Mouse (Mus musculus): Measurements from ENCODE around the gene Mamdc2.
"Not testable (repeated sequence)": the region's sequence is repeated elsewhere in the genome, so short reads cannot be mapped to it uniquely, and the experiment has no call there.

Gene Mamdc2

DNA sequence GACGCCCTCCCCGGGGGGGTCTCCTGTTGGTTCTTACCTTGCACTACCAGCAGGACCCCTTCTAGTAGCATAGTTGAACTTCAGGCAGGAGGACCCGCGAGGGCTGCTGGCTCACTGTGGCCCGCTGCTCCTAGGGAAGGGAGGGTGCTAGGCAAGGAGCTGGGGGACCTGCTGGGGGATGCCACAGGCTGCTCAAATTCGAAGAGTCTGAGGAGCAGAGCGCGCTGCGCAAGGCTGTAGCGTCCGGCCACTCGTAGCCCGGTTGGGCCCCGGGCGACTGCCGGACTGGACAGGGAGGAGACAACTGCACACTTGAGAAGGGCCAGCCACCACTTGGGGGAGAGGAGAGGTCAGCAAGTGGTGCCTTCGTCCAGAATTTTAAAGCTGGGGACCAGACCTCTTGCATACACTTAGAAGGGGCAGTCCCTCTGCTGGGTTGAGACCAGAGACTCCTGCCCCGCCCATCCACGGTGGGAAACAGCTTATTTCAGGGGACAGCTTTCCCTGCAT lies at the start of gene Mamdc2:
Gene Mamdc2 (minus strand): TSS at position 455 of the 510 bp plus-strand sequence.
- peak; percentile 6 for DNase-seq (ENCODE audit: low spot score)

DNA sequence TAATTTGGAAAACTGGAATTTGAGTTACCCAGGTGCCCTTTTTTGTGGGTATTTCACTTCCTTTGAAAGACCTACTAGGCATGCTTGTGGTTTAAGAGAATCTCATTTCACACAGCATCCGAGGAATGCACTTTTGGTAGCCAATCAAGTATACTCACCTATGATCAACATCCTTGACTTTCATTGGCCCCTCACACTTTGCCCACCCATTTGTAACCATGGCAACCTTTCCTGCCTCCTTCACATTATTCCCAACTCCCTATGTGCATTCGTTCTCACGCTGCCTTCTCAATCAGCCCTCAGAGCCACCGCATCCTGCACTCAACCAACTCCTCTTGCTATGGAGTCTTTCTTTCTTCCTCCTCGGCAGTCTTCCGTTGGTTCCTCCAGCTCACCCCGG lies 49.8 kb upstream of the Mamdc2 start:
- DNase-seq (ENCODE audit: low spot score): no peak

- no peak for DNase-seq (ENCODE audit: low spot score)
Observed at GRCm38 (mm10) chr19:23497171-23497917, 49.1 kb upstream of the Mamdc2 start.

DNA sequence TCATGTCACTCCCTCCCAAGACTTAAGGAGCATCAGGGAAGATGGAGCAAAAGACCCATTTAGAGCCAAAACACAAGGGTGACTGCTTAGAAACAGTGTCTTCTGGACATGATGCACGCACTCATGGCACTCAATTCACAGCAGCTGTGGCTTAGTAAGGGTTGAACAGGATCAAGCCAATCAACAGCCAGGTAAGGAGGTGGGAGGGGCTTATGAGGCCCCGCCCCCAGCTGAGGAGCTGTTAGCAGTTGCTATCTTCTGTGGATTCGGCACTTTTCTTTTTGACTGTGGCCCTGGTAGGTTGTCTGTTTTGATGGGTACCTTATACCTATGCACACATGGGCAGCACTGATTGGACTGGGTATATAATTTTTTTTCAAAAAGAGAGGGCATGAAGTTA lies 48.3 kb upstream of the Mamdc2 start:
- DNase-seq (ENCODE audit: low spot score): no peak

GRCm38 (mm10) chr19:23492663-23493062 lies 44.4 kb upstream of the Mamdc2 start:
- peak; percentile 10 for DNase-seq (ENCODE audit: low spot score)

DNA sequence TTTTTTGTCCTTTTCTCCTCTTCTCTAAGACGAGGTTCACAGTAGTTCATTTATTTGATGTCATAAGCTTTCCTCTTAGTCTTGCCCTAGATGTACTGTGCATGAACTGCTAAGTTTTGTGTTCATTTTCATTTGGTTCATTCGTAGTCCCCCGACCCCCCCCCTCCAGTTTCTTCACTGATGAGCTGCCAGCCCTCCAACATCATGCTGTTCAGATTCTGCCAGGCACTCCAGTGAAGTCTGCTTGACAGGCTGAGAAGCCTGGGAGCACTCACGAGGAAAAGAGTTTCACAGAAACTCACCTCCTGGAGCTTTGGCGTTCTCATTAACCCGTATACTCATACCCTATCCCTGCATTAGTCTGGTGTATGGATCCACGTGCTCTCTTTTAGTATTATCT lies 42.5 kb upstream of the Mamdc2 start:
- not testable (repeated sequence) for DNase-seq (ENCODE audit: low spot score)

- no peak for DNase-seq (ENCODE audit: low spot score)
Observed at GRCm38 (mm10) chr19:23489780-23490179, 41.5 kb upstream of the Mamdc2 start.

DNA sequence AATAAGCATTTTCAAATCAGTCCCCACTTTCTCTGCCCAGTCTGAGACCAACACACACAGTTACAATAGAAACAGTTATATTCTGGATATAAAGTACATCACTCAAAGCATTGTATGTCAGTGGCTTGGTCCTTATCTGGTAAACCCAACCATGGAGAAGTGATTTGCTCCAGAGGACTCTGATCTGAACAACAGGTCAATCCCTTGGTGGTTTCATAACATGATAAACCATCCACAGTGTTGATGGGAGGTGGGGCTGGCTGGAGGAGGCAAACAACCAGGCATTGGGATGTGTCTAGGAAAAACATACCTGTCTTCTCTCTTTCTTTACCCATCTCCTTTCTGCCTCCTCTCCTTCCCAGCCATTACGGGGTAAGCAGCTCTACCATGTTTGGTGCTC lies 39.2 kb upstream of the Mamdc2 start:
- no peak for DNase-seq (ENCODE audit: low spot score)

- DNase-seq (ENCODE audit: low spot score): no peak
Observed at GRCm38 (mm10) chr19:23486631-23487270, 38.5 kb upstream of the Mamdc2 start.

- no peak for DNase-seq (ENCODE audit: low spot score)
Observed at GRCm38 (mm10) chr19:23485940-23486600, 37.8 kb upstream of the Mamdc2 start.

DNA sequence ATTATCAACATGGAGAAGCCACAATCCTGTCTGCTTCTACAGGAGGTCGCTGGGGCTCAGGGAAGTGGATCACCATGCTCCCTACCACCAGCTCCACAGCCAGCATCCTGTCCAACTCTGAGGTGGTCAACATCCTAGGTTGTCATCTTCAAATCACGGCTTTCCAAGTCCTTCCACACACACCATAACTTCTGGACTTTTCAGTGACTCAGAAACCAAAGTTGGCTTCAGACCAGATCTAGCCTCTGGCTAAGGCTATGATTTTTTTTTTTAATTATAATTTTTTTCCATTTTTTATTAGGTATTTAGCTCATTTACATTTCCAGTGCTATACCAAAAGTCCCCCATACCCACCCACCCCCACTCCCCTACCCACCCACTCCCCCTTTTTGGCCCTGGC lies 34.3 kb upstream of the Mamdc2 start:
- not testable (repeated sequence) for DNase-seq (ENCODE audit: low spot score)

DNA sequence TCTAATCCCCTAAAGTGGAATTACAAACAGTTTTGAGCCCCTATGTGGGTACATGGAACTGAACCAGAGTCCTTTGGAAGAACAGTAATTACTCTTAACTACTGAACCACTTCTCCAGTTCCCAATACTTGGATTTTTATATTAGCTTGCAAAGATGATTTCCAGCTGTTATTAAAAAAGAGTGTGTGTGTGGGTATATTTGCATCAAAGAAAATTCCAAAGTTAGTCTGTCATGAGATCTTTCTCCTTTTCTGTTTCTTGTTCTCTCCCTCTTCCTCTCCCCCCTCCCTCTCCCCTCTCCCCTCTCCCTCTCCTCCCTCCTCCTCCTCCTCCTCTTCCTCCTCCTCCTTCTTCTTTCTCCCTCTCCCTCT lies 31.3 kb upstream of the Mamdc2 start:
- DNase-seq (ENCODE audit: low spot score): no peak

- peak; percentile 41 for DNase-seq (ENCODE audit: low spot score)
Observed at GRCm38 (mm10) chr19:23478895-23479596, 30.8 kb upstream of the Mamdc2 start.

DNA sequence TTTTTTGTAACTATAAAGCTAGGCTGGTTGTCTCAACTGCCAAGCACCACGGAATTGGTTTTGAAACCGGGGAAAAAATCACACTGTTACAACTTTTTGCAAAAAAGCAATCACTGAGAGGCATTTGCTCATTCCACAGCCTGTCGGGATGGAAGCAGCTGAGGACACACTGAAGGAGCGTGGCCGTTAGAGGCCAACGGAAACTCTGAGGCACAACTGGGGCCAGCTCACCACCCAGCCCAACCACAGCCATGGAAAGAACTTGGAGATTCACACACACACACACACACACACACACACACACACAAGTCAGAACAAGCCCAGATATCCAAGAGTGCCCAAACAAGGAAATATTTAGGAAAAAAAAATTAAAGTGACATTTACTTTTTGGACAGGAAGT lies 29.6 kb upstream of the Mamdc2 start:
- DNase-seq (ENCODE audit: low spot score): no peak

- no peak for DNase-seq (ENCODE audit: low spot score)
Observed at GRCm38 (mm10) chr19:23467866-23468265, 19.6 kb upstream of the Mamdc2 start.

DNA sequence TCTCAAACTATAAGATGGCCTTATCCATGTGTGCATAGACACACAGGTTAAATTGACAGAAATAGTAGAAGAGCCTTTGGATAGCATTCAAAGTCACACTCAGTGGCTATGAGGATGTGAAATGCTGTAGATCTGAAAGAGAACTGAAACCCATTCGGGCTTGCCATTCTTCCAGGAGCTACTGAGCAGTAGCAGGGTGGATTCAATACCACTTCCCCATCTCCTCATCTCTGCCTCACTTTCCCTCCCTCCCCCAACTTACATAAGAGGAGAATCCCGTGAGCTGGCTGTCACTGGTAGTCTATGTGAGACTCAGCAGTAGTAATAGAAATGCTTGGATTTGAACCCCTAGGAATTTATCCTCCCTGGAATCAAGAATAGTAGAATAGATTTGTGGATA lies 18.8 kb upstream of the Mamdc2 start:
- DNase-seq (ENCODE audit: low spot score): no peak

GRCm38 (mm10) chr19:23457492-23457891 lies 9.2 kb upstream of the Mamdc2 start:
- no peak for DNase-seq (ENCODE audit: low spot score)

DNA sequence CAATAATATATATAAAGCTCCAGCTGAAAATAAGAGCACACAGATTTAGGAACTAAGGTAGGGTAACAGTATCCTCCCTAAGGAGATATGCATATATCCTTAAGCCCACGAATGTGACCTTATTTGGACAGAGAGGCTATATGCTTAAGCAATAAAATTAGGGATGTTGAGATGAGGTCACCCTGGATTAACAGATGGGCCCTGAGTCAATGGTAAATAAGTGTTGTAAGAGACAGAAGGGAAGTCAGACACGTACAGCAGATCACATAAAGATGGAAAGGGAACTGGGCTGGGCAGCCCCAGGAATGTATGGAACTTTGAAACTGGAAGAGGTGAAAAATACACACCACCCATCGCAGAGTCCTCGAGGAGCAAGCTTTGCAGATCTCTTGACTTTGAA lies 3.1 kb upstream of the Mamdc2 start:
- DNase-seq (ENCODE audit: low spot score): no peak

GRCm38 (mm10) chr19:23447221-23447987 lies 838 bp downstream of the Mamdc2 start:
- peak; percentile 7 for DNase-seq (ENCODE audit: low spot score)

GRCm38 (mm10) chr19:23444910-23445845 lies 3.1 kb downstream of the Mamdc2 start:
- no peak for DNase-seq (ENCODE audit: low spot score)
